Mouse (Mus musculus): ENCODE results near the gene Rdh13.
"Not testable (repeated sequence)": the region's sequence is repeated elsewhere in the genome, so short reads cannot be mapped to it uniquely, and the experiment has no call there.

Rdh13 gene

DNA sequence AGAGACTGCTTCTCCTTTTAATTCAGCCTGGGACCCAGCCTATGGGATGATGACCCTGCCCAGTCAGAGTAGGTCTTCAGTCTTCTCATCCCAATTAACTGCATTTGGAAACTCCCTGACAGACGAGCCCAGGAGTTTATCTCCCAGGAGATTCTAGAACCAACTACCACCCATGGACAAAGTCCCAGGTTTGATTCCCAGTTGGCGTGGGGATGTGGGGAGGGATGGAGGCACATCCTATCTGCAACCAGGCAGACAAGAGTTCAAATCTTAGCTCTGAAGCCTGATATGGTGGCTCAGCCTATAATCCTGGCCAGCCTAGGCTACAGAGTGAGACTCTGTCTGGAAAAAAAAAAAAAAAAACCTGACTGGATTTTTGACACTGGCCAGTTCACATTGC, 7.7 kb downstream of the Rdh13 start:
- no peak for DNase-seq (ENCODE audit: low spot score in 2 of 2)

DNA sequence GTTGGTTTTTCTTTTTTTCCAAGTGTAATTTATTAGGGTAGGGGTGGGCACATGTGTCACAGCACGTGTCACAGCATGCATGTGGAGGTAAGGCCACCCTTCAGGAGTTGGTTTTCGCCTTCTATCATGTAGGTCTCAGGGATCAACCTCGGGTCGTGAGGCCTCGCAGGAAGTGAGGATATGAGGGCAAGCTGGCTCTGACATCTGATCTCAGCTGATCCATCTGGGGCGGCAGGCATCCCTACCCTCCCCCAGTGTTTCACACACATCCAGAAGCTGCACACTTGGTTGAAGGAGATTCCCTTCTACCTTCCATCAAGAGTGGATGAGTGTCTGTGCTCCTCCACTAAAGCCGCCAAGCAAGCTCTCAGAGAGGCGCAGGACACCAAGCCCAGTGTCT, 13.4 kb downstream of the Rdh13 start:
- DNase-seq (ENCODE audit: low spot score in 2 of 2): no peak

DNA sequence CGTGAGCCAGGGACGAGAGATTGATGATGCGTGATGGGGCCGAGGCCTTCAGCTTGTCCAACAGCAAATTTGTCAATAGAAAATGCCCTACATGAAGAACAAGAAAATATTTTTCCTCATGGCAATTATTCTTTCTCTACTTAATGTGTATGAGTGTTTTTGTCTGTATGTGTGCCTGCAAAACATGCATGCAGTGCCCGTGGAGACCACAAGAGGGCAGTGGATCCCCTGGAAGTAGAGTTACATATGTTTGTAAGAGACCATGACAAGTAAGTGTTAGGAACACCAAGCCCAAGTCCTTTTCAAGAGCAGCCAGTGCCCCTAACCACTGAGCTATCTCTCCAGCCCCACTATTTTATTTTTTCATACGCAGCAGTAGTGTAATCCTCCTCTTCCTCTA, 13.9 kb downstream of the Rdh13 start:
- DNase-seq (ENCODE audit: low spot score in 2 of 2): peak in 1 of 2 experiments; percentile 74

DNA sequence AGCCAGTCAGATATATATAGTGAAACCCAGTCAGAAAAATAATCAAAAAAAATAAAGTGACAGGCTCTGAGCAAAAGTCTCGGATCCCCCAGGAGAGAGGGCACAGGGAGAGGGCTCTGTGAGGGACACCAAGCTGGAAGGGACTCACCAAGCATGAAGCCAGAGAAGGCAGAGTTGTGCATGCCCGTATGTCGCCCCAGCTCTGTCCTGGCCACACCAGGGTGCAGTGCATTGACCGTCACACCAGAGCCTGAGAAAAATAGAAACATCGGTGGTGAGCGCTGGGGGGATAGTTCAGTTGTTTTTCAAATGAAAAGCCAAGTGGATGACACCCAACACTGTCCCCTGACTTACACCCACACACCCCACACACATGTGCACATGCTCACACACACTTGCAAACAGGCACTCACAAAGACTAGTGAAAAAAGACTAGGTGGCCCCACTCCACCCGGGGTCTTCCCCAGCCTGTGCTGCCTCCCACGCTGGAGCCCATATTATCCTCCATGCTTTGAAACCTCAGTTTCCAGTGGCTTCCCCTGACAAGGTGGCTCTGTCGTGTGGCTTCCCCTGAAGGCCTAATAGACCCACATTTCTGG, 15.1 kb downstream of the Rdh13 start:
- no peak for DNase-seq (ENCODE audit: low spot score in 2 of 2)

DNA sequence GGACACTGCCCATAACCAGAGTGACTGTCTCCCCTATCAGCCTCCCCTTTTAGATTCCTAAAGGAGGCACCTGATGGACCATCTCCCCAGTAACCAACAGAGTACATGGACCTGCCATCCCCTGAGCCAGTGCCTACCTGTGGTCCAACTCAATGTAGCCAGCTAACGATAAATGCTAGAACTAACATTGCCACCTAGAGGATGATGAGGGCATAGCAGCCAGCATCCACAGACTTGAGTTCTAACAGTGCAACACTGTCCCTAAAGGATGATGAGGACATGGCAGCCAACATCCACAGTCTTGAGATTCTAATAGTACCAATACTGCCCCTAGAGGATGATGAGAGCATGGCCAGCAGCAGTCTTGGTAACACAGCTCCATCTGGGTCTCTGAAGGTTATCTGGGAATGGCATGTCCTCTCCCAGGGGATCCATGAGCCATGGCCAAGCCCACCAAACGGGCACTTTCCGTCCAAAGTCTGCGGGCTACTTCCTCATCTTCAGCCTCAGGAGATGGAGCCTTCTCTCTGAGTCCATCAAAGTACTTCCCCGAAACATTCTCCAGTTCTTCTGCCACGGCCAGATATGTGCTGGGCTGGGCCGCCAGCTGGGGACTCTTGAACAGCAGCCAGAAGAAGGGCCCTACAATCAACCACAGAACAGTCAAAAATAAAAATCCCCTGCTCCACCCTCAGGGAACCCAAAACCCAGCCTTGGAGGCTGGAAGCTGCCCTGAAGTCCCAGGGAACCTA, 18.1 kb downstream of the Rdh13 start:
- peak; percentile 74 to 97 for DNase-seq (ENCODE audit: low spot score in 2 of 2)

DNA sequence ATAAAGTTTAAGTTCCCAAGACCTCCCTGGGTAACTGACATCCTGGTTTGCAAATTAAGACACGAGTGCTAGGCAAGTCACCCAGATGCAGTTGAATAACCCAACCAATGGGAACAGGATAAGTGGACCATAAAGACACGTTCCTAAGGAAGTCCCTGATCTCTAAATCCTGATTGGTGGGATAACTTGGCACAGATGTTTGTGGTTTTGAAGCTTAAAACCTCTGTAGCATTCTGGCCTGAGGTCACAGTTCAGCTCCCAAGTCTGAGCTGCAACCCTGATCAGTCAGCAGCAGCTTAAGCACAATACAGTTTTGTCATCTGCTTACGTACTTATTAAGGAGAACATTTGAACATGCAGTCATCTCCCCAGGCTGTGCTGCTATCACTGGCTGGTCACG, 25.2 kb downstream of the Rdh13 start:
- DNase-seq (ENCODE audit: low spot score in 2 of 2): no peak

DNA sequence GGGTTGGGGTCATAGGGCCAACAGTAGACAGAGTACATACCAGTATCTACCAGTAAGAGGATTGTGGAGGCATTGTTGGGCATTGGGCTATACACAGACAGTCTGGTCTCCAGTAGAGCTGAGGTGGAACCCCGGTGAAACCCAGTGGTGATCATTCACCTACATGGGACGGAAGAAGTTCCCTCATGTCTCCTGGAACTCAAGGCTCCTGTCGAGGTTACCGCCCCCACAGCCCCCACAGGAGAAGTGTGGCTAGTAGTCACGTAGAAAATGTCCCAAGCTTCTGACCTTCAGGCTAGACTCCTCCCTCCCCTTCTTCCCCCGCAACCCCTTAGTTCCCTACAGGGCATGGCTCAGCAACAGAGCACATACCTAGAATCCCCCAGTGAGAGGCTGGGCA, 25.8 kb downstream of the Rdh13 start:
- no peak for DNase-seq (ENCODE audit: low spot score in 2 of 2)

DNA sequence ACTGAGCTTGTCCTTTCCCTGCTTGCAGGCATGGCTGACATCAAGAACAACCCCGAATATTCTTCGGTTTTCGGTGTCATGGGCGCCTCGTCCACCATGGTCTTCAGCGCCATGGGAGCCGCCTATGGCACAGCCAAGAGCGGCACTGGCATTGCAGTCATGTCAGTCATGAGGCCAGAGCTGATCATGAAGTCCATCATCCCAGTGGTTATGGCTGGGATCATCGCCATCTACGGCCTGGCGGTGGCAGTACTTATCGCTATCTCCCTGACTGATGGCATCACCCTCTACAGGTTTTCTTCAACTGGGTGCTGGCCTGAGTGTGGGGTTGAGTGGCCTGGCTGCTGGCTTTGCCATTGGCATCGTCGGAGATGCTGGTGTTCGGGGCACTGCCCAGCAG, 33.0 kb downstream of the Rdh13 start:
- not testable (repeated sequence) for DNase-seq (ENCODE audit: low spot score in 2 of 2)

DNA sequence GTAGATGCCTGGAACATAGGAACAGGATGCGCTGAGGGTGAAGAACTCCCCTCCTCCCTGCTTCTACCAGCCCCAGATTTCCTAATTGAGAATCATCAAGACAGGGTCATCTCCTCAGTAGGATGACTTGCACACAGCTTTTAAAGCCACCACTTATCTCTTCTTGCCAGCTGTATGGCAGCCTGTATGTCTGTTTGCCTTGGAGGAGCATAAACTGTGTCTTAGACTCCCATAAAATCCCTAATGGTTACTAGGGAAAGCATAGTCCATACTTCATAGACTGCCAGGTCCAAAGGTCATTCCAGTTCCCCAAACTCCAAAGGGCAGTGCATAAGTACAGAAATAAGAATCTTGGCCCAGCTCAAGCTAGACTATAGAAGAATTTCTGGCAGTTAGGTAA, 47.7 kb downstream of the Rdh13 start, which contains the start of gene Gp6:
Gene Gp6, minus strand, starts transcription at position 15 of the 400 bp plus-strand sequence.
- DNase-seq (ENCODE audit: low spot score in 2 of 2): no peak

Measured in left cerebral cortex, adult 9 months (tissue).